Mouse (Mus musculus) right cerebral cortex, postnatal 25 days (tissue): ENCODE measurements at regions not wholly inside any gene's neighbourhood (a gene's known extent, or its start where the extent isn't known, plus 50 kb on each side); places are given as distances from the start of the nearest gene placed in this dataset.

Experiments
- DNase-seq: peaks from one replicate; pipeline ENCODE4 v3.0.0; 2022

DNA sequence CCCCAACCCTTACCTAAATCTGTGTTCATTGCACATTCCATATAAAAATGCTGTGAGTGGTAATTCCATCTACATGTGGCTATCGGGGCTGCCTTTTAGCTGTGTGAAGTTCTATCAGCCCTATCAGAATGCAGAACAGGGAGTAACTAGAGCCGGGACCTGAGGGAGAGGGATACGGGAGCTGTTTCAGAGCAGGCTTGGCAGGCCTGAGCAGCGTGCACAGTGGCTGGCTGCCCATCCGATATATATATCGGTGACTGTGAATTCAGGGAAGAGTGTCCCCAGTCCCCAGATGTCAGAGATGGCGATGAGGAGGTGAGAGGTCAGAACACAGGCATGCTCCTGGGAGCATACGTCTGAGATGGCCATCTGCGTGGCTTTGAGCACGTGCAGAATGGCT lies 79.0 kb downstream of the Arl4c start:
- no peak for DNase-seq

DNA sequence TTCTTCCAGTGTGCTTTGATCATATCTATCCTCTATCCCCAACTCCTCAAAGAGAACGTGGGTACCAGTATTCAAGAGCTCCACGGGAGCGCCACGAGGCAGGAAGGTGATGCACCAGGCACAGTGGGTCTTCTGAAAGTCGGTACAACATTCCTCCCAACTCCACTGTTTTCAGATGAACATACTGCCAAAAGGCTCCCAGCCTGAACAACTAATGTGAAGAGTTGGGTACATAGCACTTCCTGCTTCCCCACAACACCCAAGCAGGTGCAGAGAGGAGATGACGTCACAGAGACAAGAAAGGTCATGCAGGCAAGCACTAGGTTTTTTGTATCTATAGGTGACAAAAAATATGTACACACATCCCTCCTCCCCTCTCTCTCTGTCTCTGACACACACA lies 79.7 kb downstream of the Arl4c start:
- no peak for DNase-seq

- no peak for DNase-seq
These were observed 80.8 kb downstream of the Arl4c start for GRCm38 (mm10) chr1:88621214-88621613.

- no peak for DNase-seq
These were observed 89.0 kb downstream of the Arl4c start for GRCm38 (mm10) chr1:88613007-88613406.

- no peak for DNase-seq
These were observed 90.8 kb downstream of the Arl4c start for GRCm38 (mm10) chr1:88611241-88611640.

DNA sequence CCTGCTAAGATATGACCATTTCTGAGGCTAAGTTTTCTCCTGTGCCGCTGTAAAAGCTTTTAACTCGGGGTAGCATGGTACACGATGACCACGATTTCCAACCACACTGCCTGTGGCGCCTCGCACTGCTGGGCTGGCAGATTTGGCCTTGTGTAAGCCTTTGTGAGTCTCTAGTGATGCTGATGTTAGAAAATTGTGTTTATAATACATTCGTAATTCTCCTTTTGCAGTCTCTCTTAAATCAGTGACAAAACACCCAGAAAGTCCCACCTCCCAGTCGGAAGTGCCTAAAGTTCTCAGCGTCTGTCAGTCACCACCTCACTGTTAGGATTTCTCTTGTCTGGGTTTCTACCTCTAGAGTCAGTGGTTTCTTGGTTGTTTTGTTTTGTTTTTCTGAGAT lies 91.2 kb downstream of the Arl4c start:
- DNase-seq, result no peak

DNA sequence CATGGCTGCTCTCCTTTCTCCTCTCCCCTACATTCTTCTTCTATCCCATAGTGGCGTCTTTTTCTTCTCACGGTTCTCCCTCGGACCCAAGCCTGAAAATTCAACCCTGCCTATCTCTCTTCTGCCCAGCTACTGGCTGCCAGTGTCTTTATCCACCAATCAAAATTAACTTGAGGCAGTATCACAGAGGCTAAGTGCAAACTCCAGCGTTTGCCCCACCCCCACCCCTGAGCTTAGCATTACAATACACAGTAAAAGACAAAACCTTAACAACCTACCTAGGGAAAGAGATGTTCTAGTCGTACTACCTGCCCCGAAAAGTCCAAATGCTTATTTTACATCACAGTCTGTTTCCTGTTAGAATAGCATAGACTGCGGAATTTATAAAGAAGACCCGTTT lies 93.2 kb downstream of the Arl4c start:
- no peak for DNase-seq

GRCm38 (mm10) chr1:88608236-88608635 lies 93.8 kb downstream of the Arl4c start:
- DNase-seq, result no peak

DNA sequence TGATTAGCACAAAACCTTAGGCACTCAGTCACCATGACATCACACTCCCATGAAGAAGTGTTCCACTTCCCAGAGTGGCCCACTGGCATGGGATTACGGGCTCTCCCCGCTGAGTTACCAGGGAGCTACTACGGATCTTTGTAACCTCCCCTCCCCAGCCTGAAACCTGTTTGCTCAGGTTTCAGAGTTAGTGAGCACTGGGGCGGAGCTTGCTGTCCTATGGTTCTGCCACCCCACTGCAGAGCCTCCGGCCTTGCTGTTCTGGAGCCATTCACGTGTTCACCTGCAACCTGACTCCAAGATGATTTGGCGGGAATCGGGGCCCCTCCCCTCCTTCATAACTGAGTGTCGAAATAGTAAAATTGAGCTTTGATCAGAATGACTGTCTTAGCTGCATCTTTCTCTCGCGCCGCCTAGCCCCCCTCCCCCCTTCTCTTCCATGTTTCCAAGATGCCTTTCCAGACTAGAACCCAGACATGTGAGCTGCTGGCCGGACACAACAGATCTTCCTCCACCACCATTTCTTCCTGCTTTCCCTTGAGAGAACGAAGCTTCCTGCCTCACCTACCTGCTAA lies 95.8 kb upstream of the Glrp1 start:
- DNase-seq, result no peak

GRCm38 (mm10) chr1:88602241-88602640 lies 92.4 kb upstream of the Glrp1 start:
- no peak for DNase-seq

GRCm38 (mm10) chr1:88601801-88602200 lies 91.9 kb upstream of the Glrp1 start:
- DNase-seq, result no peak

DNA sequence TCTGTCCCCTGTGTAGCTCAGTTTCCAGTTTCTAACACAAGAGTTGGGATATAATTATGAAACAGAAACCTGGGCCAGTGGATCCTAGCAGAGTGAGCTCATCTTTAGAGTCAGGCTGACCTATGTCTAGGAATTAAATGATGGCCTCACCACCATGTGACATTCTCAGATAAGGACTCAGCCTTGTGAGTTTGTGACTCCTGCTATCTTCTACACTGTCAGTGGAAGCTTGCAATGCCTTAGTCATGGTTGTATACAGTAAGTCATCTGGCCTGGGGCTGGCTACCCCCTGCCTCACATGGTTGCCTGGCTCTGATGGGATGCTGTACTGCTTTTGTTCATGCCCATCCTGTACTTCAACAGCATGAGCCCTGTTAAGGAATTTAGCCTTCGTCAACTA lies 90.3 kb upstream of the Glrp1 start:
- no peak for DNase-seq

DNA sequence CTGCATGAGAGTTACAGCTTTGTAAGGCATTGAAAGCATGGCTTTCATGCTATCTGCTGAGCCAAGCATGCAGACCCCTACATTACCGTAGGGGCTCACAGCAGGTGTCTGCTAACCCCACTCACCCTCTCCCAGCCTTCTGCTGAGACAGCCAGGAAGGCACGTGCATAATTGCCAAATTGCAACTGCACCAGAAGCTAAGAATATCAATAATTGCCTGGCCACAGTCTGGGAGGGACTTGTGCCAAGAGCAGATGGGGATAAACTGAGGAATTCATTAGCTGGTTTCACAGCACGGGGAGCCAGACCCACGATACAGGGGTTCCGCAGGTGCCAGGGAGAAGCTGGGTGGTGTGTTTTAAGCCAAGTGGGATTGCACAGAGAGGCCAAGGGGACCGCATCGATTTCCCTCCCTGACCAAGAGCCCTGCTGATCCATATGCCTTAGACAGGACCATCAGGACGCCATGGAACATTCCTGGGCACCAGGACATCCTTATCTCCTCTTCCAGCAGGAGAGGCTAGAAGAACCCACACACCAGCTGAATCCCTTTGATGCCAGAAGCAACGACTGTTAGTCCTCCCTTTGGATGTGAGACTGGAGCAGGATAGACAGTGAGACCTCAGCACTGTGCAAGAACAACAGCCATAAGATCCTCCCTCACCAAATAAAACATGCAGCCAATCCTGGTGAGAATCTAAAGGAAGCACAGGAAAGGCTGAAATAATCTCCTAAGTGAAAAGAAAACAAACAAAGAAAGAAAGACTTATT lies 84.8 kb upstream of the Glrp1 start:
- peak; percentile 27 for DNase-seq

GRCm38 (mm10) chr1:88592036-88592435 lies 82.2 kb upstream of the Glrp1 start:
- no peak for DNase-seq

- no peak for DNase-seq
These were observed 81.0 kb upstream of the Glrp1 start for GRCm38 (mm10) chr1:88590802-88591380.

GRCm38 (mm10) chr1:88588747-88589146 lies 78.9 kb upstream of the Glrp1 start:
- no peak for DNase-seq

DNA sequence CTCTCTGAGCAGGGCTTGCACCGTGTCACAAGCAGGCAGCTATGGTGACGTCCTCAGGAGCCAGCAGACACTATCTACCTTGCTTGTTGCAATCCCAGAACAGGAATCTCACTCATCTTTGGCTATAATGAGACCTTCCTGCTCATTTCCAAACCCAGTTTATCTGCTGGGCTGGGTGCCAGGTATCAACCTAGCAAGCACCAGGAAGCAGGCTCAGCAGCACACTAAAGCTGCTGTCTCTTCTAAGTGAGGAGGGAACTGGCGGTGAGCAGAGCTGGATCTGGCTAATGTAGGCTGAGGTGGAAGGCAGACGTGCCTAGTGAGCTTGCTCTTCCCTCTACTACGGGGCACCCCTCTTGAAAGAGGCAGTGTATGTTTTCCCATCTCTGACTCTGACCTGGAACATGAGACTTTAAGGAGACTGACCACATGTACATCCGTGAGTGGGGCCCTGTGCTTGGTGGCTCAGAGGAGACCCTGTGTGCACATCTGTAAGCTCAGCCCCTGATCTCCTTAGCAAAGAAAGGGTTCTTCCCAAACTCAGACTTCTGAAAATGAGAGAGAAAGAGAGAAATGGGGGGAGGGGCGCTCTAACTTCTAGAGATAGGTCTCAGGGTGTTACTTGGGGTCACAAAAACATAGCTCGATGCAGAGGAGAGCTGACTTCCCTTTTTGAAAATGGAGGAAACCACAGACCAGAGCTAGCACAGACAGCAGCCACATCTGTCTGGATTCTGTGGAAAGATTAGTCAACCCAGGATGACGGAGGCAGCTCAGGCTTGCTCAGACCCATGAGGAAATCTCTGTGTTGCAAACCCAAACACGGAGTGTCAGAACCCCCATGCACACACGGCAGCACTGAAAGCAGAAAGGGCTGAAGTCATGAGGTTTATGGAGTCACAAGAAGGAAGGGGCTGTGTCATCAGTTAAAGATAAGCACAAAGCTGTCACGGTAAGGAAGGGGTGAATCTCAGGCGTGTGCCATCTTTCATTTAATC lies 77.3 kb upstream of the Glrp1 start:
- DNase-seq, result no peak

DNA sequence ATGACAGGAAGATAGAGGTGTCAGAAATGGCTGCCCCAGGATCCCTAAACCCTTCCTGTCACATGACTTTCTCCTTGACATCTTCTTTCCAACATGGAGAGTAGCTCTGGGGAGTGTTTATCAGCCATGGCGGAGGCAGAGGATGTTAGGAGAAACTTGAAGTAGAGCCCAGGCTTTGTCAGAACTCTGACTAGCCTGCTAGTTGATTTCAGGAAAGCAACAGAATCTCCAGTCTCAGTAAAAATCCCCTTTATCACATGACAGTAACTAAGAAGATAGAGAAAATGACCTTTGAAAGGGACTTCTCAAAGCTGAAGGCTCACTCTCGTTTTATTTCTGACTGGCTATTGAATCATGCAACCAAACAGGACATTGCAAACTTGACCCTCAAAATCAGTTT lies 76.3 kb upstream of the Glrp1 start:
- no peak for DNase-seq

DNA sequence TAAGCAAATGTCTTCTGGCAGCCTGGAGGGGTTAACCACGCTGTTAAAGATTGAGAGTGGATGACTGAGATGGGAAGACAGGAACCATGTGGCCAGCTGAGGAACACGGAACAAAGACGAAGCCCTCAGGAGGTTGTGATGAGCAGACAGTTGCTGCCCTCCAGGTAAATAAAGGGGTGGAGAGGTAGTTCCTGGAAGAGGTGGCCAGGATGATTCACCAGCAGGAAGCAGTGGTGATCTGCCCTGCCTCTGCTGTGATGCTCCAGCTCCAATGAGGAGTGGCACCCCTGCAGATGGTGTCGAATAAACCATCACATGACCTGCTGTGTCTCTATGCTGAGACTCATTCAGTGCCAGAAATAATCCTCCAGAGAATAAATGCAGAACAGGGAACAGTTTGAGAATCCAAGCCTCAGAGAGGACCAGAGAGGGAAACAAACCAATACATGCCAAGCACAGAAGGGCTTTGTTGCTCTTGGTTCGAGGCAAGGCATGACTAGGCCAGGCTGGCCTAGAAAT lies 74.7 kb upstream of the Glrp1 start:
- no peak for DNase-seq

GRCm38 (mm10) chr1:88578231-88578620 lies 68.4 kb upstream of the Glrp1 start:
- DNase-seq, result no peak

DNA sequence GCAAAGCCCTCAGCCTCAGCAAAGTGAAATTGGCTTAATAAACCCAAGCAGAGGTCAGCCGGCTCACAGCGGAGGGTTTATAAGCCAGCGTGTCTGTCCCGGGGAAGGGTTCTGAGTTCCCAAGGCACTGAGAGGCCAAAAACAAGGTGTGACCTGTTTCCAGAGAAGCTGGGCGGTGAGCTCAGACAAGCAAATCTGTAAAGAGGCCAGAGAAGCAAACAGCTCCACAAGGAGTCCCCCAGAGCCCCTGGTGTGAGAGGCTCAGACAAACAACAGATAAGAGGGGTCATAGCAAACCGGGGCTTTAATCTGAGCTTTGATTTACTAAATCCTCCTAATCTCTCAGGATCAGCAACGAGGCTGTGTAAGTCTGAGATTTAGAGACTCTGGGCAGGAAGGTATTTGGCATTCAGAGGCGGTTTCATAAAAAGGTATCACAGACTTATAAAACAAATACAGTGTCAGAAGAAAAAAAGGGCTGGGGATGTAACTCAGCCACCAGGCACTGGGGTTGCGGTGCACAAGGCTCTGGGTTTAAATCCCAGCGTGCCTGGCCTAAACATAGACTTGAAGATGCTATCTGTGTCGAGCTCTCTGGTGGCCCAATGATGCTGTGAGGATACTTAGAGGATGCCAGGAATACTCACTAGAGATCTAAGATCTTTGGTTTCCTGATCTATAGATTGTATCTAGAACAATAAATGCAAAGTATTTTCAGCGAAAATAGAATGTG lies 67.8 kb upstream of the Glrp1 start:
- DNase-seq, result no peak

DNA sequence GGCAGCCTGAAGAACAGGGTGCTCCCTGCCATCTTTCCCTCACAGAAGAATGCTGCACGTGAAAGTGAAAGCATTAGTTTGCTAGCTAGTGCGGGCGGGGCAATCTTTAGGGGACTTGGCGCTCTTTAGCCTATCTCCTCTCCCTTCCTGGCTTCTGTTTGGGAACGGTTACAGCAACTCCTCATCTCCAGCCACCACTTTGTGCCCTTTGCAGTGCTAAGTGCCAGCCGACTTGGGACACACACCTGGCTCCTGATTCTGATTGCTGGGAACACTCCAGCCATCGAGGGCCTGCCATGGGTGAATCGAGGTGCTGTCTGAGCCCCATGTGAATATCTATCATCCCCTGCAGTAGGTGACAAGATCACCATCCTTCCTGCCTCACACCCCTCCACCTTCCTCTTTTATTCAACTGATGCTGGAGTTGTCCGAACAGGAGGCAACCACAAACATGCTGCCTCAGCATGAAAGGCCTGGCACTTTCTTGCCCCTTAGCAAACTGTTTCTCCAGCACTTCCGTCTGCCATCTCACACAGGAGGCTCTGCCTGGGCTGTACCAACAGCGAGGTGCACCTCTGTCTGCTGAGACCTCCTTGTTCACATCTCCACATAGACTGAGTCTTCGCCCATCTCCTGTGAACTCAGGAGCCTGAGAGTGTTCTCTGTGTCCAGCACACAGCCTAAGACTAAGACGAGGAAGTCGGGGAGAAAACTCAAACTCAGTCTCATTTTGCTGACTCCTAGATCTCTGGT lies 66.2 kb upstream of the Glrp1 start:
- DNase-seq, result no peak
